Mouse (Mus musculus): ENCODE results near the gene Prkg1. TPM values are rescaled to one million over a fixed set of nuclear protein-coding genes. Genes with fewer than 3 reads are reported as not detected.

Gene Prkg1
- polyA plus RNA-seq, 1 experiment = 5.9 TPM

GRCm38 (mm10) chr19:31767004-31767403 lies 2.2 kb upstream of the Prkg1 start:
- H3K4me3 ChIP-seq (ENCODE audit: insufficient read depth, low read length) = no peak overlapping the region
- TF ChIP-seq POLR2A (IDR thresholded peaks at IDR 0.05; ENCODE audit: extremely low read depth, insufficient read depth, low read length) (no peak), CTCF (IDR thresholded peaks at IDR 0.05; ENCODE audit: extremely low read depth, insufficient read depth, low read length) (no peak)
- H3K4me1 ChIP-seq (ENCODE audit: control insufficient read depth, insufficient read depth, low read length) = no peaks in the 10 kb centered on the region; the same call in 1 of the 2 replicates
- no peak overlapping the region for H3K27ac ChIP-seq (ENCODE audit: insufficient read depth, low read length)

DNA sequence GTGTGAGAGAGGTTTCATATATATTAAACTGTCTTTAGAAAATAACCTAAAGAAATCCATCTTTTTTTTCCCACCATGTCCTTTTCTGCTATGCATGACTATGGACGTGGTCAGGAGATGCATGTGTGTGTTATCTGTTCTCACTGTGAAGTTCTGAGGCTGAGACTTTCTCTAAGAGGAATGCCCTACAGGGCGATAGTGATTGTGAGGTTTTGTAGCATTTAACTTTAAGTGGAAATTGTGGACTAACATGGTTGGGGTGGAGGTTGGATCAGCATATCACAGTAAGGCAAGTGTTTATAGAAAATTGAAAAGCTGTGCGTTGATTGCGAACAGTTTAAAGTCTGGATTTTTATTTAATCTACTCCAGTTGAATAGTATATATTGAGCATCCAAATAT lies 618 bp upstream of the Prkg1 start:
- Histone ChIP-seq H3K27ac (ENCODE audit: insufficient read depth, low read length) (no peak overlapping the region), H3K4me1 (ENCODE audit: control insufficient read depth, insufficient read depth, low read length) (no peaks in the 10 kb centered on the region; the same call in 1 of the 2 replicates), H3K4me3 (ENCODE audit: insufficient read depth, low read length) (no peak overlapping the region)
- TF ChIP-seq POLR2A (IDR thresholded peaks at IDR 0.05; ENCODE audit: extremely low read depth, insufficient read depth, low read length) (no peak), CTCF (IDR thresholded peaks at IDR 0.05; ENCODE audit: extremely low read depth, insufficient read depth, low read length) (no peak)

- Histone ChIP-seq H3K4me3 (ENCODE audit: insufficient read depth, low read length) (peak overlapping the region; percentile 20), H3K27ac (ENCODE audit: insufficient read depth, low read length) (peak overlapping the region; percentile 53; the same call in 1 of the 2 replicates), H3K4me1 (ENCODE audit: control insufficient read depth, insufficient read depth, low read length) (no peaks in the 10 kb centered on the region; the same call in 1 of the 2 replicates)
- TF ChIP-seq POLR2A (IDR thresholded peaks at IDR 0.05; ENCODE audit: extremely low read depth, insufficient read depth, low read length) = no peak
- no peak for TF ChIP-seq CTCF (IDR thresholded peaks at IDR 0.05; ENCODE audit: extremely low read depth, insufficient read depth, low read length)
These were observed 657 bp downstream of the Prkg1 start for GRCm38 (mm10) chr19:31763951-31764800.

- no peak overlapping the region for H3K27ac ChIP-seq (ENCODE audit: insufficient read depth, low read length)
- H3K4me3 ChIP-seq (ENCODE audit: insufficient read depth, low read length) = peak overlapping the region; percentile 20; the same call in 1 of the 2 replicates
- TF ChIP-seq CTCF (IDR thresholded peaks at IDR 0.05; ENCODE audit: extremely low read depth, insufficient read depth, low read length) (no peak), POLR2A (IDR thresholded peaks at IDR 0.05; ENCODE audit: extremely low read depth, insufficient read depth, low read length) (no peak)
- no peaks in the 10 kb centered on the region; the same call in 1 of the 2 replicates for H3K4me1 ChIP-seq (ENCODE audit: control insufficient read depth, insufficient read depth, low read length)
These were observed 1.5 kb downstream of the Prkg1 start for GRCm38 (mm10) chr19:31763246-31763821.

DNA sequence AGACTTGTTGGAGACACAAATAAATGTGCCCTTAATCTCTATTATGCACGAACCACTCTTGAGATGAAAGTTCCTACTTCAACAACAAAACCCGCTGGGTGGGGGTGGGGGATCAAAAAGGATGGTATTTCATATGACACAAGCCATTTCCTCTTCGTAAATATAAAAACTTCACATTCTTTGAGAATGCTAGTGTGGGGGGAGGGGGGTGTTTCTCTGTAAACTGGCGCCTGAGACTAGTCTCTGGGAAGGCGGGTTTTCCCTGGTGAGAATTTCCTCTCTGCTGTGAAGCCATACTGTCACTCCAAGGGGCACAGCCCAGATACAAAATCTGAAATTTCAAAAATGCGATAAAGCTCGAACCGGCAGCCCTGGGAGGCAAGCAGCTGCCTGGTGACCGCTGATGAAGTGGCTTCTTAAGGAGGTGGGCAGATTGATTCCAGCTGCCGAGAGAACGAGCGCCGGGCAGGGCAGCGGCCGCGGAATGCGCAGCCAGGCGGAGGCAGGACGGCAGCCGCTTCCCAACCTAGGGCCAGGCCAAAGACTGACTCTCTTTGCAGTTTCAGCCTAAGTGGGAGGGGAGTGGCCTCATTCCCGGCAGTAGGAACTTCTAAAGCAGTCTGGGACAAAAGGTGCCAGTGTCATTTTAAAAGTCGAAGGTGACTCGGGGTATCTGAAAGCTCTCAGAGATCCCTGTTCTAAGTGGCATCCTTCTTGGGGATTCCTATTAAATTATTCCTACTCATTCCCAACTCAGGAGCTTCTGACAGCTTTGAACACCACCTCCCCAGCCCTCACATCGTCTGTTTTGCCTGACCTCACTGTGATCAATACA lies 2.2 kb downstream of the Prkg1 start:
- Histone ChIP-seq H3K4me1 (ENCODE audit: control insufficient read depth, insufficient read depth, low read length) (no peaks in the 10 kb centered on the region; the same call in 1 of the 2 replicates), H3K27ac (ENCODE audit: insufficient read depth, low read length) (no peak overlapping the region), H3K4me3 (ENCODE audit: insufficient read depth, low read length) (peak overlapping the region; percentile 26)
- TF ChIP-seq CTCF (IDR thresholded peaks at IDR 0.05; ENCODE audit: extremely low read depth, insufficient read depth, low read length) = no peak
- no peak for TF ChIP-seq POLR2A (IDR thresholded peaks at IDR 0.05; ENCODE audit: extremely low read depth, insufficient read depth, low read length)

DNA sequence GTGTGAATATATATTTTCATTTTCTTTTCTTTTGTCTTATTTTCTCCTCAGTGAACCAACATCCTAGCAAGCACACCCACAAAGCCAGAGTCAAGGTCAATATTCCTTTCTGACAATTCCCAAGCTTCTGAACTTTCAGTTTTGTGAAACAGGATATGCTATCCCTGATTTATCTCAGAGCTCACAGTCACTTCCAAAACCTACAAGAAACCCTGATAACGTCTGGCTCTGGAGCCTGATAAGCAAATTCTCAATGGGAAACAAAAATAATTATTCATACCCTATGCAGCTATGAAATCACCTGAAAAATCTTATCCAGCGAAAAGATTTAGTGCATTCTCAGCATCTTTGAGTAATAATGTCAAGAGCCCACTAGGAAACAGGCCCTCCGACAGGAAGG lies 5.0 kb downstream of the Prkg1 start:
- no peaks in the 10 kb centered on the region; the same call in 1 of the 2 replicates for H3K4me1 ChIP-seq (ENCODE audit: control insufficient read depth, insufficient read depth, low read length)
- H3K4me3 ChIP-seq (ENCODE audit: insufficient read depth, low read length) = no peak overlapping the region
- no peak overlapping the region for H3K27ac ChIP-seq (ENCODE audit: insufficient read depth, low read length)
- TF ChIP-seq POLR2A (IDR thresholded peaks at IDR 0.05; ENCODE audit: extremely low read depth, insufficient read depth, low read length) (no peak), CTCF (IDR thresholded peaks at IDR 0.05; ENCODE audit: extremely low read depth, insufficient read depth, low read length) (no peak)

GRCm38 (mm10) chr19:31755929-31756792 lies 8.7 kb downstream of the Prkg1 start:
- H3K27ac ChIP-seq (ENCODE audit: insufficient read depth, low read length) = no peak overlapping the region
- TF ChIP-seq POLR2A (IDR thresholded peaks at IDR 0.05; ENCODE audit: extremely low read depth, insufficient read depth, low read length) (no peak), CTCF (IDR thresholded peaks at IDR 0.05; ENCODE audit: extremely low read depth, insufficient read depth, low read length) (no peak)
- H3K4me1 ChIP-seq (ENCODE audit: control insufficient read depth, insufficient read depth, low read length) = no peaks in the 10 kb centered on the region
- H3K4me3 ChIP-seq (ENCODE audit: insufficient read depth, low read length) = no peak overlapping the region

DNA sequence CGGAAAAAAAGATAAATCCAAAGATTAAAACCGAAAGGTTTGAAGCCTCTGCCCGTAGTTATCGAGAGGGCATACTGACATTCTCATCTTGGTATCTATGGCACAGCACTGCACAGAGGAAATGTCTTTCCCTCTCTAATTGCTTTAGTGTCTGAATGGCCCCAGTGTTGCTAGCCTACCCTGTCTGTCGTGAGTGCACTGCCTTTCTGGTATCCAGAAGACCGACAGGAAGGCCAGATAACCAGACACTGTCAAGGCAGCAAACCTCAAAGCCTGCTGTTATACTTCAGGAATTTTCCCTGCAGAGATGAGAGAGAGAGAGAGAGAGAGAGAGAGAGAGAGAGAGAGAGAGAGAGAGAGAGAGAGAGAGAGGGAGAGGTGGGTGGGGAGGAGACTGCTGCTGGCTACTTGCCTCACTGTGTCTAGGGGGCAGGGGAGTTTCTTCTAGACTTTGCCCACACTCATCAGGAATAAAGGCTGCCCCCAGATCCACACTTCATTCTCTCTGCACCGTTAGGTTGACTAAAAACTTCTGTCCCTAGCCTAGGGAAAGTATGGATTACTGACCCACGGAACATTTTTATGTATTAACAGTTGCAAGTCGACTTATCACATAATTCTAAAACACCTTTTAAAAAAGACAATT lies 10.1 kb downstream of the Prkg1 start:
- H3K4me3 ChIP-seq (ENCODE audit: insufficient read depth, low read length) = no peak overlapping the region
- H3K4me1 ChIP-seq (ENCODE audit: control insufficient read depth, insufficient read depth, low read length) = no peaks in the 10 kb centered on the region
- H3K27ac ChIP-seq (ENCODE audit: insufficient read depth, low read length) = no peak overlapping the region
- TF ChIP-seq CTCF (IDR thresholded peaks at IDR 0.05; ENCODE audit: extremely low read depth, insufficient read depth, low read length) = no peak
- no peak for TF ChIP-seq POLR2A (IDR thresholded peaks at IDR 0.05; ENCODE audit: extremely low read depth, insufficient read depth, low read length)
